In genomic region chr2:152293179-152293726, GRCm38 (mm10) we compare ENCODE assay signal across 7 mouse cellular contexts. TPM values are rescaled to one million over a fixed set of nuclear protein-coding genes. Genes with fewer than 3 reads are reported as not detected.
DNase-seq lines count a peak whose midpoint lies in the region; ATAC-seq and TF ChIP-seq lines count a peak whose summit lies in the region.

No protein-coding gene starts in this region.

- H3K9ac ChIP-seq in forebrain, embryonic 11.5 days (ENCODE audit: low read length): peak overlapping the region; percentile 91; the same call in 1 of the 2 replicates
- H3K9ac ChIP-seq in liver, embryonic 13.5 days: peak overlapping the region; percentile 93

- peak overlapping the region; percentile 45 for H3K4me3 ChIP-seq in thymus, adult 2 months (ENCODE audit: control insufficient read depth, insufficient read depth, low read length)
- peak overlapping the region; percentile 91 for H3K4me3 ChIP-seq in forebrain, embryonic 11.5 days (ENCODE audit: low read depth, low read length)
- H3K4me3 ChIP-seq in liver, embryonic 13.5 days (replicated peaks): peak overlapping the region; percentile 91

- peaks cover 8% of the 10 kb centered on the region for H3K4me1 ChIP-seq in thymus, adult 2 months (replicated peaks; ENCODE audit: control insufficient read depth, insufficient read depth, low read length)
- H3K4me1 ChIP-seq in forebrain, embryonic 11.5 days (replicated peaks; ENCODE audit: control insufficient read depth, insufficient read depth, low read length): no peaks in the 10 kb centered on the region; the same call in 1 of the 2 replicates
- H3K4me1 ChIP-seq in liver, embryonic 13.5 days (replicated peaks): peaks cover 35% of the 10 kb centered on the region

- no peak for TF ChIP-seq POLR2A in thymus, adult 2 months (IDR thresholded peaks at IDR 0.05; ENCODE audit: control insufficient read depth, extremely low read depth, insufficient read depth, low read length, poor library complexity)

- H3K4me2 ChIP-seq in forebrain, embryonic 11.5 days (ENCODE audit: low read depth, low read length, severe bottlenecking): peak overlapping the region; percentile 85
- H3K4me2 ChIP-seq in liver, embryonic 13.5 days: peak overlapping the region; percentile 85

- ATAC-seq in forebrain, embryonic 11.5 days (replicated peaks; ENCODE audit: low FRiP score): peak; percentile 77
- ATAC-seq in liver, embryonic 13.5 days (ENCODE audit: low read depth): peak; percentile 58

- 2% methylated on average over 15 of the region's 15 CpGs for WGBS in thymus, adult 2 months
- 2% methylated on average over 15 of the region's 15 CpGs for WGBS in forebrain, embryonic 11.5 days
- 1% methylated on average over 15 of the region's 15 CpGs for WGBS in liver, embryonic 13.5 days (ENCODE audit: insufficient replicate concordance)

- H3K27me3 ChIP-seq in thymus, adult 2 months (ENCODE audit: control insufficient read depth, insufficient read depth, low read length): no peaks in the 10 kb centered on the region
- H3K27me3 ChIP-seq in forebrain, embryonic 11.5 days (ENCODE audit: control insufficient read depth, insufficient read depth, low read length): no peaks in the 10 kb centered on the region
- no peaks in the 10 kb centered on the region for H3K27me3 ChIP-seq in liver, embryonic 13.5 days

- no peak overlapping the region for H3K27ac ChIP-seq in thymus, adult 2 months (ENCODE audit: control insufficient read depth, insufficient read depth, low read length)
- no peak overlapping the region for H3K27ac ChIP-seq in forebrain, embryonic 11.5 days (ENCODE audit: low read depth, low read length)
- no peak overlapping the region for H3K27ac ChIP-seq in liver, embryonic 13.5 days

- H3K36me3 ChIP-seq in thymus, adult 2 months (ENCODE audit: control insufficient read depth, insufficient read depth, low read length): no peaks in the 10 kb centered on the region
- H3K36me3 ChIP-seq in forebrain, embryonic 11.5 days (ENCODE audit: control insufficient read depth, insufficient read depth, low read length): no peaks in the 10 kb centered on the region
- 0 out of 2 replicates have a peak, but pooled peaks cover 3% of the 10 kb centered on the region for H3K36me3 ChIP-seq in liver, embryonic 13.5 days

- no peaks in the 10 kb centered on the region for H3K9me3 ChIP-seq in forebrain, embryonic 11.5 days (ENCODE audit: control insufficient read depth, low read length)
- no peaks in the 10 kb centered on the region for H3K9me3 ChIP-seq in liver, embryonic 13.5 days (replicated peaks)

- no peak for DNase-seq in thymus, adult 2 months
- DNase-seq in thymus, postnatal 14 days: no peak
- DNase-seq in forebrain, embryonic 11.5 days (ENCODE audit: low spot score): no peak
- DNase-seq in liver, embryonic 13.5 days: no peak
- DNase-seq in right cerebral cortex, adult 2 months (ENCODE audit: low spot score in 2 of 2): no peak
- DNase-seq in gastrocnemius, postnatal 25 days: no peak
- DNase-seq in Muller cell, postnatal 12 days (ENCODE audit: inconsistent ontology term): no peak

- no peak for TF ChIP-seq CTCF in thymus, adult 2 months (IDR thresholded peaks at IDR 0.05; ENCODE audit: borderline replicate concordance, control insufficient read depth, extremely low read depth, insufficient read depth, low read length, poor library complexity)

RNA-seq across cellular contexts. Expression of gene Tbc1d20, which starts 0.4 kb away (rescaled TPM):
- polyA plus RNA-seq in thymus, adult 2 months (2012; rRNA removed): 69.7 and 78.2 TPM in 2 replicates
- polyA plus RNA-seq in forebrain, embryonic 11.5 days (2014; fragmentation: Nextera tagmentation; extraction: Ambion mirVana): 30.6 and 31.7 TPM in 2 replicates
- polyA plus RNA-seq in liver, embryonic 13.5 days (2015; fragmentation: Nextera tagmentation; extraction: Ambion mirVana): 10.9 and 11.4 TPM in 2 replicates
- 10 to 100 TPM; 27.0 to 28.9 TPM for total RNA-seq in gastrocnemius, postnatal 25 days (2021)

RNA-seq across cellular contexts. Expression of gene Rbck1, which starts 39.2 kb away (rescaled TPM):
- polyA plus RNA-seq in thymus, adult 2 months (2012; rRNA removed): 688 and 743 TPM in 2 replicates
- polyA plus RNA-seq in forebrain, embryonic 11.5 days (2014; fragmentation: Nextera tagmentation; extraction: Ambion mirVana): 94.2 TPM in 2 replicates
- 52.2 and 52.4 TPM in 2 replicates for polyA plus RNA-seq in liver, embryonic 13.5 days (2015; fragmentation: Nextera tagmentation; extraction: Ambion mirVana)
- 10 to 100 TPM; 26.6 to 32.2 TPM for total RNA-seq in gastrocnemius, postnatal 25 days (2021)

RNA-seq across cellular contexts. Expression of gene Trib3, which starts 50.6 kb away (rescaled TPM):
- polyA plus RNA-seq in thymus, adult 2 months (2012; rRNA removed): 2.6 and 3.8 TPM in 2 replicates
- 1.3 and 2.1 TPM in 2 replicates for polyA plus RNA-seq in forebrain, embryonic 11.5 days (2014; fragmentation: Nextera tagmentation; extraction: Ambion mirVana)
- polyA plus RNA-seq in liver, embryonic 13.5 days (2015; fragmentation: Nextera tagmentation; extraction: Ambion mirVana): 2.7 and 3.3 TPM in 2 replicates
- 1 to 10 TPM in 1 of 2 experiments, under 1 TPM in 1; 0.74 to 1.8 TPM for total RNA-seq in gastrocnemius, postnatal 25 days (2021)
